Mouse (Mus musculus) granulocyte monocyte progenitor cell, adult 5-6 weeks (primary cell): Measurements from ENCODE around the gene Bnip1. TPM values are rescaled to one million over a fixed set of nuclear protein-coding genes. Genes with fewer than 3 reads are reported as not detected.

Experiments used
- ATAC-seq: replicated peaks from 2 replicates; pipeline ENCODE4 v1.8.0; 2016; ENCODE audit warnings: mild to moderate bottlenecking, moderate TSS enrichment, inconsistent platforms; ENCODE audit not compliant: poor library complexity, severe bottlenecking
- total RNA-seq, 2 experiments: library from RNA; stranded (forward) in 1 of 2; stranded (reverse) in 1 of 2; fragments of 200-712, 200-1000 nt in 1 of 2; fragments of >200 nt in 1 of 2; fragmentation: Nextera tagmentation in 1 of 2; gene quantifications; 2 replicates each; pipeline ENCODE4 v1.2.3; 2014 to 2017

Bnip1 gene
- total RNA-seq, 2 experiments from 2014 or later: 23.5 to 39.2 TPM

- ATAC-seq: no peak
These were observed 11.2 kb downstream of the Bnip1 start for GRCm38 (mm10) chr17:26792096-26792495.

- ATAC-seq: peak; percentile 27; the same call in 1 of the 2 replicates
These were observed 12.4 kb downstream of the Bnip1 start for GRCm38 (mm10) chr17:26793068-26793765.

- ATAC-seq: peak; percentile 63
These were observed 13.9 kb downstream of the Bnip1 start for GRCm38 (mm10) chr17:26794744-26795143.

GRCm38 (mm10) chr17:26795386-26795785 lies 14.5 kb downstream of the Bnip1 start:
- no peak for ATAC-seq

- no peak for ATAC-seq
These were observed 16.7 kb downstream of the Bnip1 start for GRCm38 (mm10) chr17:26797379-26798128.

GRCm38 (mm10) chr17:26802886-26803285 lies 22.0 kb downstream of the Bnip1 start:
- no peak for ATAC-seq

- ATAC-seq: no peak
These were observed 31.7 kb downstream of the Bnip1 start for GRCm38 (mm10) chr17:26812607-26813006.

- no peak for ATAC-seq
These were observed 32.6 kb downstream of the Bnip1 start for GRCm38 (mm10) chr17:26813497-26813896.

GRCm38 (mm10) chr17:26816810-26817209 lies 35.9 kb downstream of the Bnip1 start:
- peak; percentile 44 for ATAC-seq

GRCm38 (mm10) chr17:26817776-26818175 lies 36.9 kb downstream of the Bnip1 start:
- ATAC-seq: no peak

- ATAC-seq: no peak
These were observed 45.3 kb downstream of the Bnip1 start for GRCm38 (mm10) chr17:26826131-26826530.

GRCm38 (mm10) chr17:26833806-26834205 lies 52.9 kb downstream of the Bnip1 start:
- no peak for ATAC-seq

- no peak for ATAC-seq
These were observed 53.6 kb downstream of the Bnip1 start for GRCm38 (mm10) chr17:26834302-26834965.

GRCm38 (mm10) chr17:26834966-26835755 lies 54.3 kb downstream of the Bnip1 start:
- no peak for ATAC-seq

GRCm38 (mm10) chr17:26835956-26836355 lies 55.1 kb downstream of the Bnip1 start:
- no peak for ATAC-seq

GRCm38 (mm10) chr17:26836377-26836776 lies 55.5 kb downstream of the Bnip1 start:
- no peak for ATAC-seq

- ATAC-seq: no peak
These were observed 56.1 kb downstream of the Bnip1 start for GRCm38 (mm10) chr17:26836786-26837545.

GRCm38 (mm10) chr17:26837546-26837985 lies 56.7 kb downstream of the Bnip1 start:
- ATAC-seq: no peak

- ATAC-seq: no peak
These were observed 57.5 kb downstream of the Bnip1 start for GRCm38 (mm10) chr17:26838191-26838910.
